ENCODE assay signal across 7 mouse cellular contexts in genomic region chr14:56351959-56352660, GRCm38 (mm10). TPM values are rescaled to one million over a fixed set of nuclear protein-coding genes. Genes with fewer than 3 reads are reported as not detected.
DNase-seq lines count a peak whose midpoint lies in the region; ATAC-seq and TF ChIP-seq lines count a peak whose summit lies in the region.

No protein-coding gene starts in this region.

- no peaks in the 10 kb centered on the region for H3K36me3 ChIP-seq in splenic B cell, adult 2 months (ENCODE audit: control insufficient read depth, insufficient read depth, low read length, poor library complexity, severe bottlenecking)

- H3K27me3 ChIP-seq in splenic B cell, adult 2 months (ENCODE audit: control insufficient read depth, insufficient read depth, low read length, poor library complexity, severe bottlenecking): no peaks in the 10 kb centered on the region

- no peak for TF ChIP-seq POLR2A in lung, adult 2 months (IDR thresholded peaks at IDR 0.05; ENCODE audit: borderline replicate concordance, extremely low read depth, low read depth, low read length)

- no peaks in the 10 kb centered on the region for H3K4me1 ChIP-seq in lung, adult 2 months (ENCODE audit: control insufficient read depth, insufficient read depth, low read length)

- DNase-seq in lung, adult 2 months: peak; percentile 16
- DNase-seq in lung, postnatal 10 days: no peak
- DNase-seq in ZHBTc4 (ENCODE audit: low read depth, low spot score): peak; percentile 81
- peak; percentile 48 to 67 for DNase-seq in cerebellum, postnatal 25 days
- DNase-seq in splenic B cell, adult 2 months (ENCODE audit: low read depth, low spot score): peak; percentile 8

- H3K4me3 ChIP-seq in lung, adult 2 months (replicated peaks; ENCODE audit: extremely low read depth, low read depth, low read length): no peak overlapping the region

- peak; percentile 55 for TF ChIP-seq CTCF in lung, adult 2 months (IDR thresholded peaks at IDR 0.05; ENCODE audit: insufficient read depth, low read length)

- ATAC-seq in hematopoietic stem cell, adult 5-6 weeks (replicated peaks in 1 of 2; ENCODE audit: insufficient read depth in 1 of 2, low FRiP score in 2 of 2, low TSS enrichment in 1 of 2, low read depth in 1 of 2, poor library complexity in 2 of 2, severe bottlenecking in 2 of 2): peak; percentile 39 to 46; a peak in 2 of 4 replicates
- ATAC-seq in megakaryocyte, adult 5-6 weeks (ENCODE audit: poor library complexity, severe bottlenecking): no peak

- WGBS in lung, adult 2 months: 24% methylated on average over 17 of the region's 17 CpGs

RNA-seq across cellular contexts. Expression of gene Atp12a, which starts 12.8 kb away (rescaled TPM):
- 0.04 and 0.22 TPM in 2 replicates for polyA plus RNA-seq in lung, adult 2 months (2012; rRNA removed)
- total RNA-seq in hematopoietic stem cell, adult 5-6 weeks (2017): not detected in 2 replicates
- total RNA-seq in megakaryocyte, adult 5-6 weeks (2015): not detected in 2 replicates
- total RNA-seq in megakaryocyte, adult 5-6 weeks (2017): not detected in 2 replicates

RNA-seq across cellular contexts. Expression of gene Rnf17, which starts 50.3 kb away (rescaled TPM):
- not detected in 2 replicates for polyA plus RNA-seq in lung, adult 2 months (2012; rRNA removed)
- 3.7 and 5.3 TPM in 2 replicates for total RNA-seq in hematopoietic stem cell, adult 5-6 weeks (2017)
- total RNA-seq in megakaryocyte, adult 5-6 weeks (2015): 0.65 and 1.1 TPM in 2 replicates
- total RNA-seq in megakaryocyte, adult 5-6 weeks (2017): 0.65 and 1.5 TPM in 2 replicates
